Mouse (Mus musculus) MEL (cell line): ENCODE measurements around the gene Emg1.

Experiments
- CHD2 ChIP-seq: IDR thresholded peaks from 2 replicates; pipeline ENCODE4 v1.6.1; 2011; ENCODE audit warnings: low read length, improper control_type of control experiment
- CTCF ChIP-seq, 3 experiments: IDR thresholded peaks in 2 of 3; conservative IDR thresholded peaks in 1 of 3; 2 replicates each; pipeline ENCODE4 v1.5.1; 2011 to 2012; ENCODE audit warnings: low read length in 3 of 3, low read depth in 2 of 3, mild to moderate bottlenecking in 2 of 3, improper control_type of control experiment in 1 of 3, inconsistent platforms in 1 of 3, mixed read lengths in 1 of 3, moderate library complexity in 1 of 3; ENCODE audit not compliant: control insufficient read depth in 1 of 3, insufficient read depth in 1 of 3, poor library complexity in 1 of 3, severe bottlenecking in 1 of 3
- GABPA ChIP-seq: IDR thresholded peaks from 2 replicates; pipeline ENCODE4 v1.6.1; 2012; ENCODE audit warnings: low read depth, mild to moderate bottlenecking, inconsistent platforms, low read length, improper control_type of control experiment, moderate library complexity
- JUND ChIP-seq: IDR thresholded peaks from 2 replicates; pipeline ENCODE4 v1.6.1; 2011; ENCODE audit warnings: low read depth, mild to moderate bottlenecking, improper control_type of control experiment, low read length
- MAFK ChIP-seq: IDR thresholded peaks from 2 replicates; pipeline ENCODE4 v1.6.1; 2011; ENCODE audit warnings: low read depth, mild to moderate bottlenecking, low read length, improper control_type of control experiment, borderline replicate concordance
- MAX ChIP-seq: IDR thresholded peaks from 2 replicates; pipeline ENCODE4 v1.6.1; 2011; ENCODE audit warnings: low read length, improper control_type of control experiment
- POLR2A ChIP-seq, 2 experiments: IDR thresholded peaks; 2 replicates each; pipeline ENCODE4 v1.6.1; 2011 to 2012; ENCODE audit warnings: low read length in 2 of 2, mild to moderate bottlenecking in 2 of 2, control low read depth in 1 of 2, improper control_type of control experiment in 1 of 2, low read depth in 1 of 2, moderate library complexity in 1 of 2; ENCODE audit not compliant: control insufficient read depth in 1 of 2, insufficient read depth in 1 of 2, poor library complexity in 1 of 2
- POLR2AphosphoS2 ChIP-seq: IDR thresholded peaks from 2 replicates; pipeline ENCODE4 v1.6.1; 2011; ENCODE audit warnings: low read length, improper control_type of control experiment

- TF ChIP-seq POLR2A (IDR thresholded peaks at IDR 0.05; ENCODE audit: control insufficient read depth in 1 of 2, insufficient read depth in 1 of 2, low read depth in 1 of 2, low read length in 2 of 2, poor library complexity in 1 of 2), result no peak
- no peak for TF ChIP-seq CTCF (IDR thresholded peaks at IDR 0.05 in 2 of 3, conservative IDR thresholded peaks at IDR 0.05 in 1 of 3; ENCODE audit: control insufficient read depth in 1 of 3, insufficient read depth in 1 of 3, low read depth in 2 of 3, low read length in 3 of 3, poor library complexity in 1 of 3, severe bottlenecking in 1 of 3)
- TF ChIP-seq MAX, result no peak
- TF ChIP-seq JUND, result no peak
- no peak for TF ChIP-seq MAFK
- TF ChIP-seq POLR2AphosphoS2, result no peak
- TF ChIP-seq CHD2, result no peak
- TF ChIP-seq GABPA, result no peak
These were observed 11.6 kb upstream of the Emg1 start for GRCm38 (mm10) chr6:124723541-124723940.
